Mouse (Mus musculus): Measurements from ENCODE around the gene Gm5108. TPM values are rescaled to one million over a fixed set of nuclear protein-coding genes. Genes with fewer than 3 reads are reported as not detected.

The Gm5108 gene
- polyA plus RNA-seq, 1 experiment from 2014 or later: not detected

- H3K27ac ChIP-seq (replicated peaks; ENCODE audit: low read depth, low read length): no peak overlapping the region
- H3K36me3 ChIP-seq (ENCODE audit: control insufficient read depth, insufficient read depth, low read length): no peaks in the 10 kb centered on the region
- WGBS: 77% methylated on average over 2 of the region's 2 CpGs
- no peak overlapping the region for H3K4me2 ChIP-seq (ENCODE audit: low read depth, severe bottlenecking)
- no peaks in the 10 kb centered on the region for H3K27me3 ChIP-seq (ENCODE audit: control insufficient read depth, insufficient read depth, low read length)
- no peaks in the 10 kb centered on the region for H3K9me3 ChIP-seq (ENCODE audit: control insufficient read depth, low read length)
- ATAC-seq (ENCODE audit: insufficient number of reproducible peaks, low FRiP score, low TSS enrichment, low read depth): no peak
- no peak overlapping the region for H3K9ac ChIP-seq (ENCODE audit: low read length)
- no peak for DNase-seq (ENCODE audit: low spot score)
- no peaks in the 10 kb centered on the region for H3K4me1 ChIP-seq (ENCODE audit: control insufficient read depth, insufficient read depth, low read length)
- H3K4me3 ChIP-seq (ENCODE audit: low read depth, low read length): no peak overlapping the region
Measured at GRCm38 (mm10) chr5:68003904-68004303, 62.4 kb downstream of the Gm5108 start.

- ATAC-seq (ENCODE audit: insufficient number of reproducible peaks, low FRiP score, low TSS enrichment, low read depth): no peak
Measured at GRCm38 (mm10) chr5:68004419-68004818, 63.0 kb downstream of the Gm5108 start.

GRCm38 (mm10) chr5:68007074-68007473, 65.6 kb downstream of the Gm5108 start:
- H3K9ac ChIP-seq (ENCODE audit: low read length): no peak overlapping the region
- H3K9me3 ChIP-seq (ENCODE audit: control insufficient read depth, low read length): no peaks in the 10 kb centered on the region
- H3K27ac ChIP-seq (replicated peaks; ENCODE audit: low read depth, low read length): no peak overlapping the region
- no peak overlapping the region for H3K4me3 ChIP-seq (ENCODE audit: low read depth, low read length)
- ATAC-seq (ENCODE audit: insufficient number of reproducible peaks, low FRiP score, low TSS enrichment, low read depth) (no peak), DNase-seq (ENCODE audit: low spot score) (no peak)
- WGBS: 89% methylated on average over 4 of the region's 4 CpGs
- H3K4me1 ChIP-seq (ENCODE audit: control insufficient read depth, insufficient read depth, low read length): no peaks in the 10 kb centered on the region
- H3K27me3 ChIP-seq (ENCODE audit: control insufficient read depth, insufficient read depth, low read length): no peaks in the 10 kb centered on the region
- H3K4me2 ChIP-seq (ENCODE audit: low read depth, severe bottlenecking): no peak overlapping the region
- no peaks in the 10 kb centered on the region for H3K36me3 ChIP-seq (ENCODE audit: control insufficient read depth, insufficient read depth, low read length)

More at GRCm38 (mm10) chr5:68004419-68004818, 63.0 kb downstream of the Gm5108 start:
- H3K4me1 ChIP-seq (ENCODE audit: control insufficient read depth, insufficient read depth, low read length): no peaks in the 10 kb centered on the region
- H3K4me2 ChIP-seq (ENCODE audit: low read depth, severe bottlenecking): no peak overlapping the region
- WGBS: 77% methylated on average over 2 of the region's 2 CpGs
- H3K9me3 ChIP-seq (ENCODE audit: control insufficient read depth, low read length): no peaks in the 10 kb centered on the region
- H3K27ac ChIP-seq (replicated peaks; ENCODE audit: low read depth, low read length): no peak overlapping the region
- H3K4me3 ChIP-seq (ENCODE audit: low read depth, low read length): no peak overlapping the region
- DNase-seq (ENCODE audit: low spot score): no peak
- H3K27me3 ChIP-seq (ENCODE audit: control insufficient read depth, insufficient read depth, low read length): no peaks in the 10 kb centered on the region
- no peak overlapping the region for H3K9ac ChIP-seq (ENCODE audit: low read length)
- H3K36me3 ChIP-seq (ENCODE audit: control insufficient read depth, insufficient read depth, low read length): no peaks in the 10 kb centered on the region

- ATAC-seq (ENCODE audit: insufficient number of reproducible peaks, low FRiP score, low TSS enrichment, low read depth): no peak
- Histone ChIP-seq H3K4me2 (ENCODE audit: low read depth, severe bottlenecking) (no peak overlapping the region), H3K9me3 (ENCODE audit: control insufficient read depth, low read length) (no peaks in the 10 kb centered on the region), H3K4me1 (ENCODE audit: control insufficient read depth, insufficient read depth, low read length) (no peaks in the 10 kb centered on the region), H3K27me3 (ENCODE audit: control insufficient read depth, insufficient read depth, low read length) (no peaks in the 10 kb centered on the region), H3K27ac (replicated peaks; ENCODE audit: low read depth, low read length) (no peak overlapping the region), H3K9ac (ENCODE audit: low read length) (no peak overlapping the region), H3K36me3 (ENCODE audit: control insufficient read depth, insufficient read depth, low read length) (no peaks in the 10 kb centered on the region), H3K4me3 (ENCODE audit: low read depth, low read length) (no peak overlapping the region)
- DNase-seq (ENCODE audit: low spot score): no peak
- WGBS: 95% methylated on average over 3 of the region's 3 CpGs
Measured at GRCm38 (mm10) chr5:68011569-68011968, 70.1 kb downstream of the Gm5108 start.

GRCm38 (mm10) chr5:68012618-68013017, 71.1 kb downstream of the Gm5108 start:
- Histone ChIP-seq H3K9me3 (ENCODE audit: control insufficient read depth, low read length) (no peaks in the 10 kb centered on the region), H3K4me1 (ENCODE audit: control insufficient read depth, insufficient read depth, low read length) (no peaks in the 10 kb centered on the region), H3K27ac (replicated peaks; ENCODE audit: low read depth, low read length) (no peak overlapping the region), H3K27me3 (ENCODE audit: control insufficient read depth, insufficient read depth, low read length) (no peaks in the 10 kb centered on the region), H3K4me2 (ENCODE audit: low read depth, severe bottlenecking) (no peak overlapping the region), H3K36me3 (ENCODE audit: control insufficient read depth, insufficient read depth, low read length) (no peaks in the 10 kb centered on the region), H3K9ac (ENCODE audit: low read length) (no peak overlapping the region), H3K4me3 (ENCODE audit: low read depth, low read length) (no peak overlapping the region)
- ATAC-seq (ENCODE audit: insufficient number of reproducible peaks, low FRiP score, low TSS enrichment, low read depth): no peak; the same call in 1 of the 2 replicates
- DNase-seq (ENCODE audit: low spot score): peak; percentile 86
- 20% methylated on average over 4 of the region's 4 CpGs for WGBS

GRCm38 (mm10) chr5:68020870-68021269, 79.4 kb downstream of the Gm5108 start:
- no peak for ATAC-seq (ENCODE audit: insufficient number of reproducible peaks, low FRiP score, low TSS enrichment, low read depth)
- H3K27ac ChIP-seq (replicated peaks; ENCODE audit: low read depth, low read length): no peak overlapping the region
- H3K4me1 ChIP-seq (ENCODE audit: control insufficient read depth, insufficient read depth, low read length): no peaks in the 10 kb centered on the region
- DNase-seq (ENCODE audit: low spot score): no peak
- no peak overlapping the region for H3K9ac ChIP-seq (ENCODE audit: low read length)
- H3K36me3 ChIP-seq (ENCODE audit: control insufficient read depth, insufficient read depth, low read length): no peaks in the 10 kb centered on the region
- no peak overlapping the region for H3K4me3 ChIP-seq (ENCODE audit: low read depth, low read length)
- H3K9me3 ChIP-seq (ENCODE audit: control insufficient read depth, low read length): no peaks in the 10 kb centered on the region
- no peaks in the 10 kb centered on the region for H3K27me3 ChIP-seq (ENCODE audit: control insufficient read depth, insufficient read depth, low read length)
- H3K4me2 ChIP-seq (ENCODE audit: low read depth, severe bottlenecking): no peak overlapping the region
- 83% methylated on average over 2 of the region's 2 CpGs for WGBS

Other genes with a start within 250 kb of the Gm5108 start
- gene Atp8a1, start 94.2 kb upstream of the Gm5108 start, polyA plus RNA-seq (2014; fragmentation: Nextera tagmentation; extraction: Ambion mirVana): 5.7 and 7.7 TPM in 2 replicates
- gene Gm21905, start 4.8 kb downstream of the Gm5108 start, polyA plus RNA-seq (2014; fragmentation: Nextera tagmentation; extraction: Ambion mirVana): not detected in 2 replicates
- gene Grxcr1, start 90.2 kb downstream of the Gm5108 start, polyA plus RNA-seq (2014; fragmentation: Nextera tagmentation; extraction: Ambion mirVana): not detected in 2 replicates

Measured in limb, embryonic 11.5 days (tissue).